Mouse (Mus musculus) gastrocnemius, adult 8-10 months (tissue): ENCODE results near the gene Grin2a. TPM values are rescaled to one million over a fixed set of nuclear protein-coding genes. Genes with fewer than 3 reads are reported as not detected.
"Not testable (repeated sequence)": the region's sequence is repeated elsewhere in the genome, so short reads cannot be mapped to it uniquely, and the experiment has no call there.

Experiments used
- DNase-seq, 2 experiments: peaks; one replicate each; pipeline ENCODE4 v3.0.0; 2022; ENCODE audit warnings: low spot score in 2 of 2
- total RNA-seq, 4 experiments: library from RNA; stranded (reverse); gene quantifications; 2 replicates each; pipeline ENCODE4 v1.2.4; 2022

The Grin2a gene
- total RNA-seq, 4 experiments from 2014 or later = 0.04 to 0.70 (median 0.17) TPM

DNA sequence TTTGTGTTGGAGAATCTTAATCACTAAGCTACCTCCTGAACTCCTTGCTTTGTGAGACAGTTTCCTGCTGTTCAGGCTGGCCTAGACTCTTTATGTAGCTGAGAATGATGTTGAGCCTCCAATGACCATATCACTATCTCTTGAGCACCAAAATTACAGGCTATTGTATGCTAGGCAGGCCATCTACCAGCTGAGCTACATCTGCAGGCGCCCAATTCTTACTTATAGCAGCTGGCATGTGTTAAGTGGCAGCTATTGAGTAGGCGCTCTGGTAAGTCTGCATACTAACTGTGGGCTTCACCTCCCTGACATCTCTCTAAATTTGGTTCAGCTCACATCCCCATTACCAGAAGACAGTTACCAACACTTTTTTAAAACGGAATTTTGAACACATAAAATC, 331.3 kb downstream of the Grin2a start:
- no peak for DNase-seq

GRCm38 (mm10) chr16:9663508-9663907, 331.9 kb downstream of the Grin2a start:
- DNase-seq = no peak

GRCm38 (mm10) chr16:9625652-9626444, 369.5 kb downstream of the Grin2a start:
- no peak for DNase-seq

DNA sequence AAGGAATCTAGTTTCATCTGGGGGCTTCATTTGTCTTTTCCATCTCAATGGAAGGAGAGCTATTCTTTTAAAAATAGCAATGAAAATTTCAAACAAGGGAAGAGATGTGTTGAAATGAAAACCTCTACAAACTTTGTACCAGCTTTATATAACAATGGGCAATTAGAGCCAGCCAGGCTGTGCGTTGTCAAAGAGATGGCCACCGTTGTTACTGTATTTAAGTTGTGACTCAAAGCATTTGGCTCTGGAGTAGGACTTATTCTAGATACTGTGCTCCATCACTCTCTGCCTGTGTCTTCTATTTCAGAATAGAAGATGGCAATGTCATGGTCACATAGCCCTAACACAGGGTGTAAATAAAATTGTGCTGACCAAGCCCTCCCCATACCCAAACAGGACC, 371.0 kb downstream of the Grin2a start:
- DNase-seq = no peak

DNA sequence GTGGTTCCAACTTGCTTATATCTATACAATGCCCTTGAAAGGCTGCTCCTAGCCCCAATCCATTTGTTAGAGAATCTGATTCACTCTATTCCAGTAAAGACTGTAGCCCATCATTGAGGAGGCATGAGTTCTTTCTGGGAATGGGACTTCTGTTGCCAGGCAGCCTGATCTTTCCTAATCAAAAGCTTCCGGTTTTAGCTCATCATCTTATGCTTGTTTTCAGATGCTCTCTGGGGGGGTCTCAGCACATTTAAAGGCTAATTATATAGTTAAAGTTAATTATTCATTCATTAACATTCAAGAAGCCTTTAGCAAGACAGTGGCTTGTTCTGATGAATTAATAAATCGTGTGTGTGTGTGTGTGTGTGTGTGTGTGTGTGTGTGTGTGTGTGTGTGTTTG, 377.2 kb downstream of the Grin2a start:
- no peak for DNase-seq

DNA sequence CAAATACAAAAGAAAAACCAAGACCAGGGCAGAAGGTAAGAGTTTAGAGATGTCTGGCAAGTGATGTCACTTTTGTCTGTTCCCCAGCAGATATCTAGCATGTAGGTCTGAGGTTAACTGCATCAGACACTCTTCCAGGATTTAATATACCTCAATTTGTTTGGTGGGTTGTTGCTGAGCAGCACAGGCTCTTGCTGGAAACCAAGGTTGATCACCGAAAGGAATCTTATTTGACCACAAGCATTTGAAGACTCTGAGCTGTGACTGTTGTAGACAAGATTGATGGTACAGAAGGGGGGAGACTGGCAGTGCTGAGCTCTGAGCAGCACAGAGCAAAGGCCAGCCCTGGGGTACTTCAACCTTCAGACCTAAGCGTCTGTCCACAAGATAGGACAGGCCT, 378.1 kb downstream of the Grin2a start:
- DNase-seq = no peak

DNA sequence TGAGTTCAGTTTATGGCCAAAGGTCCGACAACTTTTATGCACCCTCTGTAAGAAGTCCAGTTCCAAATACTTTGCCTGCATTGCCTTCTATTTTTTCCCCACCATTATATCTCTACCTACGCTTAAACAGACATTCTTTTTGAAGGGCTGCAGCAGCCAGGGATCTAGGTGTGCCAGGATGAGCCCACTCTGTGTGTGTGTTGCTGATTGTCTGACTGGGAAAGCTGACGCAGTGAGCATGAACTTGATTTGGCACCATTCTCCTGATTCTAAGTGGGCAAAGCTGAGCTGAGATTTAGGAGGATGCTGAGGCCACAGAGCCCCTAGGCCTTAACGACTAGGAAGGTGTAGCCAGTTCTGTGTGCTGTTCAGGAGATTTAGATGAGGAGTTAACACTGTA, 378.6 kb downstream of the Grin2a start:
- DNase-seq = no peak

DNA sequence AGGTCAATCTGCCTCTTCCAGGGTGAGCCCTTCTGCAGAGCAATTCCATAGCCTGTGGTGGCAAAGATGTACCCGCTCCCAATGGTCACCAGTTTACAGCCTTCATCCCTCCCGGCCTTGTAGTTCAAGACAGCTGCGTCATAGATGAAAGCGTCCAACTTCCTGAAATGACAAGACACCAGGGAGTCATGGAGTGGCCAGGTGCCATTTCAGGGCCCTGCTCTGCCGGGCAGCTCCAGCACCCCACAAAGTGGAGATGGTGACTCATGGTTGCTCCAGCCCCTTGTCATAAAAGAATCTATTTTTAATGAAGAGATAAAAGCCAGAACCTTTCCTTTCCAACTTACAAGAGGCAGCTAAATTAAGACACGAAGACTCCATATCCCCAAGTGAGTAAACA, 382.8 kb downstream of the Grin2a start:
- DNase-seq = not testable (repeated sequence)

DNA sequence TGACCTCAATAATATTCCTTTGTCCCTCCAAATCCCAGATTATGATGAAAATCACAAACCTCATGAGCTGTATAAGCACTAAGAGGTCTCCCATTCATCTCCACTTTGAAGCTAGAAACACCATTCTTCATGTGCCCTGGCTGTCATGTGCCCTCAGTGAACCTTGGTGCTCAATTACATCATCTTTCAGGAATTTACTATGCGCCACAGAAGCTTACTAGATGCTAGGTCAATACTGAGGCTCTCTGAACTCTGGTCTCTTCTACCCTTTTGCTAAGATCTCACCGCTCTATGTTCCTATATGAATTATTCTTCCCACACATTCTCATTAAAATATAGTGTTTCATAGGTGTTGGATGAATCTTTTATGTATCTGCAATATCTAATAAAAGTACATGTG, 387.9 kb downstream of the Grin2a start:
- DNase-seq = no peak

GRCm38 (mm10) chr16:9603983-9604382, 391.4 kb downstream of the Grin2a start:
- no peak for DNase-seq

DNA sequence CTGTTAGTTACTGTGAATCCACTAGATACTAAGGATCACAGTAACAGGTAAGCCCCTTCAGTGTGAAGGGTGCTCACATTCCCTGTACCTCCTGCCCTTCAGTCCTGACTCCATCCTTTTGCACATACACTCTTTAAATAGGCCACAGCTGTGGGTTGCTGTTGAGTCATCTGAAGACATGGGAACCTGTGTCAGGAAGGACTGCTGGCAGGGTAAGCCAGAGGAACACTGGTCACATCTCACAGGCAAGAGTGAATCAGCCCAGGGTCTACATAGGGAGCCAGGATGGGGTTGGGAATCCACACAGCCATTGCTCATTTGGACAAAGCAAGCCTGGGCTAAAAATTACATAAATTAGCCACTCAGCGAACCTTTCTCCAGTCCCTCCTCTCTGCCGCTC, 392.8 kb downstream of the Grin2a start:
- DNase-seq = no peak

GRCm38 (mm10) chr16:9589176-9589575, 406.2 kb downstream of the Grin2a start:
- DNase-seq = no peak

GRCm38 (mm10) chr16:9588431-9588830, 406.9 kb downstream of the Grin2a start:
- DNase-seq = no peak

DNA sequence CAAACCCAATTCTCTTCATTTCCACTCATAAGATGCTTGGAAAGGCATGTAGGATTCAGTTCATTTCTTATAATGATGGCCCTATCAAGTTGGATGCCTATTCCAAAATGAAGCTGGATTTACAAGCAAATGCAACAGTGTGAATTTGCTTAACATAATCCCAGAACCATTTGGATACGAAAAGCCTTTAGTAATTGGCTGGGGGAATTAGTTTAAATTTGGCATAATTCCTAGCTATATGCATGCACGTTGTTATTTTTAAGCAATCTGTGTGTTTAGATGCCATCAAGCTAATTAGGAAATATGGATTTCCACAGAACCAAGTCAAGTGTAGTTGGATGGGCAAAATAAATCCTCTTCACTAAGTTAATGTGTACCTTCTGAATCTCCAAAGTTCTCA, 411.4 kb downstream of the Grin2a start:
- no peak for DNase-seq

GRCm38 (mm10) chr16:9571793-9572192, 423.6 kb downstream of the Grin2a start:
- DNase-seq = no peak

- DNase-seq = no peak
These were observed 428.1 kb downstream of the Grin2a start for GRCm38 (mm10) chr16:9567286-9567685.

DNA sequence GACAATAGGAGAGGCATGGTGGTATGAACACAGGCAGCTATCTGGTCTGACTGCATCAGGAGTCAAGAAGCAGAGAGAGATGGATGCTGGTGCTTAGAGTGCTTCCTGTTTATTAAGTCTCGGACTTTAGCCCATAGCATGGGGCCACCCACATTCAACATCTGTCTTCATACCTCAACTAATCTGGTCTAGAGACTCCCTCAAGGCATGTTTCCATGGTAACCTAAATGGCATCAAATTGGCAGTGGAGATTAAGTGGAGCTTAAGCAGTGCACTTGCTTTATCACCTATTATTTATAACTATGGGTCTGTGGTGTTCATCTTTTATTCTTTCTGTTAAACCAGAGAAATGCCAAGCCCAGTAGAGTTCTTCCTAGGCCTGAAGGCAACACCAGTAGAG, 433.5 kb downstream of the Grin2a start:
- no peak for DNase-seq

GRCm38 (mm10) chr16:9535196-9535595, 460.2 kb downstream of the Grin2a start:
- DNase-seq = no peak

DNA sequence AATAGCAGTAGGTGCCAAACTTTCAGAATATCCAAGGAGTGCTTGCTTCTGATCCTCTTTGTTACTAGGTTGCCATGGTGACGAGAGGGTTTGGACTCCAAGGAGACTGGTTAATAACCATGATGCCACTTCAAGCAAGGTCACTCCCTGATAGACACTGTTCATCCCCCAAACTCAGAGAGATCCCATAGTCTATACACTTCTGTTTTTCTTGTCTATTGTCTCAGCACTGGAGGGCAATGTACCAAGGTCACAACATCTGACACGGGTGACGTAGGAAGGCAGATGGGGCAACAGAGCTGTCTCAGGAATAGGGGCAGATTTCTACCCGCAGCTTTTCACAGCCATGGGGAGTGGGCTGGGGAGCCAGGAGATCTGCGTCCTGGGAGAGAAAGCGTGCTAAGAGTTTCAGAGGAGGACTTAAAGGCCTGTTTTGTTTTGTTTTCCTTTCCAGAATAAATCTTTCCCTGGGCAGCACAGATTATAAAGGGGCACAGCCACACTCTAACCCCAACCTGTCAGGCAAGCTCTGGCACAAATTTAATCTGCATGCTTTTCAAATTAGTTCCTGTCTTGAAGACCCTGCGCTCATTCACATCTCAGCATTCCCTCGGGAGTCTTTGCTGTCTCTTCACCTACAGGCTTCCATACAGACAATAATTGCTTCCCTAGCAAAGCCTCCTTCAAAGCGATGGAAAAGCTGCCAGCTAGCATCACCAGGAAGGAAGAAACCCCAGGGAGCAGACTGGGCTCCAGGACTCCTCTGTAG, 461.6 kb downstream of the Grin2a start:
- no peak for DNase-seq

DNA sequence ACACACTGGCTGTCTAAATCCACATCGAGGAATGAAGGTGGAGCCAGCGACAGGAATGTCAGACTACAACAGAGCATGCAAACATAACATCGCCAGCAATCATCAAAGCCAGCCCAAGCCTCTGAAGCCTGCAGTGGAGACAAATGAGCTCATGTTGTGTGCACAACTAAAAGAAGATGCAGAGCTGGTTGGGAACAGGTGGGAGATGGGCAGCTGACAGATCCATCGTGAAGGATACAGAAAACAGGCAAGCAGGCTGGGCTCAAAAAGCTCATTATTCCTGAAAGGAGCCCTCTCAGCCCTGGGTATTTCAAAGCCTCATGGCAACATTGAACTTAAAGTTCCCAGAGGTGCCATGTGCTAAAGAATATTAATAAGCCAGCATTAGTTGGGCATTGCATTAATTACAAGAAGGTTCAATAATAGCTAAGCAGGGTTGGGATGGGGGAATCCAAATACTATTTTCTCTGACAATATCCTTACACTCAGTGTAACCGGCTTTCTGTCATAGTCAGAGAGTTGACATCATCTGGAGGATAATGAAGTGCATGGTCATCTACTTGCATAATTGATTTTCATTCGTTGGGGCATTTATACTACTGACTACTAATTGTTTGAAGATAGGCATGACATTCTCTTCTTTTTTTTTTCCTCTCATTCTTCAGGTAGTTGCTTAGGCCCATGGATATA, 462.4 kb downstream of the Grin2a start:
- no peak for DNase-seq

DNA sequence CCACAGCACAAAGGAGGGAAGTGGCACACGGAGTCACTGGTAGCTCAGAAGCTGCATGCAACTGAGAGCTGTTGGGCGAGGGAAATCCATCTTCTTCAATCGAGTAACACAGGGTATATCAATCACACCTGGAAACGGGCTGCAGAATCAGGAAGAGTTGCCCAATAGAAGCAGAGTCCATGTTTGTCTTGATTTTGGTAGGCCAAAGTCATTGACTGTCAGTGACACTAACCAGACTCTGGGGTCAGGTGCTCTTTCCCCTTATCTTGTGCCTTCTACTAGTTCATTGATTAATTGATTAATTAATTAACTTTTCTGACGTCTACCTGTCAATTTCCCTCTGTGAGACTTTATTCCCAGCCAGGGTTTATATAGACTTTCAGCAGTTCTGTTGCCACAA, 468.1 kb downstream of the Grin2a start:
- DNase-seq = no peak

DNA sequence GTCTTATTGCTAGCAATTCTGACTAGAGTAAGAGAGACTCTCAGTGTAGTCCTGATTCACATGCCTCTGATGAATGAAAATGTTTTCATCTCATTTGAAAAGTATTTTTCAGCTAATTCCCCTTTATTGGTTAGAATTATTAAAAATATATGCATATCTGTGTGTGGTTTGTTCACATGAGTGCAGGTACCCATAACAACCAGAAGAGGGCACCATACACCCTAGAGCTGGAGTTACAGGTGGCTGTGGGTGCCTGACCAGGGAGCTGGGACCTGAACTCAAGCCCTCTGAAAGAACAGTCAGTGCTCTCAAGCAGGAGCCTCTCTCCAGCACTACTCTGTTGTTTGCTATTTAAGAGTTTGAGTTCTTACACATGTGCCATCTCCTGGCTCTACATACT, 472.0 kb downstream of the Grin2a start:
- no peak for DNase-seq
